Mouse (Mus musculus): ENCODE measurements around the gene Vti1a. TPM values are rescaled to one million over a fixed set of nuclear protein-coding genes. Genes with fewer than 3 reads are reported as not detected.

The Vti1a gene
- polyA plus RNA-seq, 1 experiment, result 35.0 TPM

DNA sequence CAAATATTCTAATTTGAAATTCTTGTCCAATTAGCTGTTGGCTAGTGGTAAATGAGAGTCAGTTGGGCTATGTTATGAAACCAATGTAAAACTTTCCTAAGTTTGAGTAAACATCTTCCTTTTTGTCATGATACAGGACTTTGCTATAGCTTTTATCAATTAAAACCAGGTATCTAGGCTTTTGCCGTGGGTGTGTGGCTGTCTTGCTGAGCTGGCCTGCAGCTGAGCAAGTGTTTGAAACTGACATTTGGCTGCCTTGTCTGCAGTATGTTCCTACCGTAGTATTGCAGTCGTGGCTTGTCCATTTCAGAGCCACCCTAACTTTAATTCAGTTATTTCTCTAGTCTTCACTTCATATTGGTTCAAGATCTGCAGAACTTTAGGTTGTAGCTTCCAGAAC, 32.1 kb downstream of the Vti1a start:
- H3K27ac ChIP-seq (ENCODE audit: insufficient read depth, low read length), result no peak overlapping the region
- DNase-seq, result no peak
- no peaks in the 10 kb centered on the region for H3K27me3 ChIP-seq (ENCODE audit: control insufficient read depth, insufficient read depth, low read length)
- no peak for TF ChIP-seq POLR2A (IDR thresholded peaks at IDR 0.05; ENCODE audit: borderline replicate concordance, insufficient read depth, low read length)
- TF ChIP-seq CTCF (IDR thresholded peaks at IDR 0.05; ENCODE audit: borderline replicate concordance, insufficient read depth, low read depth, low read length), result no peak
- no peak overlapping the region for H3K4me3 ChIP-seq (replicated peaks; ENCODE audit: insufficient read depth, low read depth, low read length)
- no peaks in the 10 kb centered on the region for H3K4me1 ChIP-seq (ENCODE audit: control insufficient read depth, insufficient read depth, low read length)
- WGBS, result 79% methylated on average over 3 of the region's 3 CpGs

DNA sequence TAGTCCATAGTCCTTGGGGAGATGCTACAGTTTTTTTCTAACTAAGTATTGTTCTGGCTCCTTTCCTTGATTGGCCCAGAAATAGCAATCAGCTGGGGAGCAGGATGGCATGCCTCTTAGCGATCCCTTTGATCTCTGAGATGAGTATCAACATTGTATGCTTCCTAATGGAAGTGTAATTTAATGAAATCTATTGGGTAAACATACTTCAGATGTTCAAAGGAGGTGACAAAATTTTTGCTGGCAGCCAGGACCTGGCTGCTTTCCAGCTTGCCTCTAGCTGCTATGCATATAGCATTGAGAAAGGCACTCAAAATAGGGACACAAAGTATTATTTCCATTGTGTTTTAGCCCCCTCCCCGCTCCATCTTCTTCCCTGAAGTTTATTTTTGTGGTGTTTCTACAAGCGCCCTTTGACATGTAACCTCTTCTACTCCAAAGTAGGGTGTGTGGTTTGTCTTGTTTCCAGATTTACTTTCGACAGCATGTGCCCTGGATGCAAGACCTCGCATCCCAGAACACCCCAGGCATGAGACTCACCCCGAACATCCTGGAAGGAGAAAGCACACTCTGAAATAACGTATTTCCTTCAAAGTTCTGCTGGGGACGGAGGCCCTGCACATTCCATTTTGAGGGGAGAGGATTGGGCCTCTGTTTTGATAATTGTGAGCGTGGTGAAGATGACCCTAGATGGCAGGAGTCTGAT, 34.7 kb downstream of the Vti1a start:
- DNase-seq, result no peak
- Histone ChIP-seq H3K27ac (ENCODE audit: insufficient read depth, low read length) (no peak overlapping the region), H3K4me1 (ENCODE audit: control insufficient read depth, insufficient read depth, low read length) (no peaks in the 10 kb centered on the region), H3K27me3 (ENCODE audit: control insufficient read depth, insufficient read depth, low read length) (no peaks in the 10 kb centered on the region), H3K4me3 (replicated peaks; ENCODE audit: insufficient read depth, low read depth, low read length) (no peak overlapping the region)
- TF ChIP-seq CTCF (IDR thresholded peaks at IDR 0.05; ENCODE audit: borderline replicate concordance, insufficient read depth, low read depth, low read length) (no peak), POLR2A (IDR thresholded peaks at IDR 0.05; ENCODE audit: borderline replicate concordance, insufficient read depth, low read length) (no peak)
- WGBS, result 71% methylated on average over 9 of the region's 9 CpGs

DNA sequence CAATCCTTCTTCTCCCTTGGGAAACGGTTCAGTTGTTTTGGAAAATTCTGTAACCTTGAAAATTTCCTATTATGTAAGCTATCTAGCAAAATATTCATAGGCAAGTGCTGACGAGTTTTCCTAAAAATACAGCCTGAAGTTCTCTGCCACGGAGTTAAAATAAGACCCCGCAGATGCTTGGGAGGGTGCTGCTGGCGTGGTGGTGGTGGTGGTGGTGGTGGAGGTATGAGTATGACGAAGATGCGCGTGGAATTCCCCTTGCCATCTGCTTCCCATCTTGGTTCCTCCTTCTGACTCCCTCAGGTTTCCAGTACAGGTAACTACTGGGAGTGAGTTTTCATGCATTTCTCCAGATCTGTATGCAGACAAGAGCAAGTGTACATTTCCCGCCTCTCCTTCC, 46.5 kb downstream of the Vti1a start:
- no peaks in the 10 kb centered on the region for H3K27me3 ChIP-seq (ENCODE audit: control insufficient read depth, insufficient read depth, low read length)
- 93% methylated on average over 9 of the region's 9 CpGs for WGBS
- H3K4me1 ChIP-seq (ENCODE audit: control insufficient read depth, insufficient read depth, low read length), result no peaks in the 10 kb centered on the region
- no peak for TF ChIP-seq POLR2A (IDR thresholded peaks at IDR 0.05; ENCODE audit: borderline replicate concordance, insufficient read depth, low read length)
- no peak for TF ChIP-seq CTCF (IDR thresholded peaks at IDR 0.05; ENCODE audit: borderline replicate concordance, insufficient read depth, low read depth, low read length)
- H3K4me3 ChIP-seq (replicated peaks; ENCODE audit: insufficient read depth, low read depth, low read length), result no peak overlapping the region
- no peak overlapping the region for H3K27ac ChIP-seq (ENCODE audit: insufficient read depth, low read length)
- DNase-seq, result no peak

DNA sequence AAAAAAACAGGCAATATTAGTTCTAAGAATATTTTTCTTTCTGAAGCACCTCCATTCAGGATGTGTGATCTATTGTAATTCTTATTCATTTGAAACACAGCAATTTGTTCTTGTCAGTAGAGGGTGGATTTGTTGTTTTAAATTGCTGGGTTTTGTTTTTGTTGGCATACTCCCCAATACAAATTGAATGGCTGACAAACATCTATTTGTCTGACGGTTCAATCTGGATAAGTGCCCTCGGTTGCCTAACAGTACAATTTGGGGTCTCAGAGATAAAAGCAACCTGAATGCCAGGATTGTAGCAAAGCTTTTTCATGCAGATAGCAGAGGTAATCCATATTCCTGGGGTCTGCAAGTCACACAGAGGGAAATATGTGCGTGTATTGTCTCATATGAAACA, 53.6 kb downstream of the Vti1a start:
- TF ChIP-seq POLR2A (IDR thresholded peaks at IDR 0.05; ENCODE audit: borderline replicate concordance, insufficient read depth, low read length), result no peak
- no peak for TF ChIP-seq CTCF (IDR thresholded peaks at IDR 0.05; ENCODE audit: borderline replicate concordance, insufficient read depth, low read depth, low read length)
- H3K27me3 ChIP-seq (ENCODE audit: control insufficient read depth, insufficient read depth, low read length), result no peaks in the 10 kb centered on the region
- no peak overlapping the region for H3K27ac ChIP-seq (ENCODE audit: insufficient read depth, low read length)
- no peak for DNase-seq
- WGBS, result 43% methylated on average over 3 of the region's 3 CpGs
- H3K4me3 ChIP-seq (replicated peaks; ENCODE audit: insufficient read depth, low read depth, low read length), result no peak overlapping the region
- H3K4me1 ChIP-seq (ENCODE audit: control insufficient read depth, insufficient read depth, low read length), result no peaks in the 10 kb centered on the region

DNA sequence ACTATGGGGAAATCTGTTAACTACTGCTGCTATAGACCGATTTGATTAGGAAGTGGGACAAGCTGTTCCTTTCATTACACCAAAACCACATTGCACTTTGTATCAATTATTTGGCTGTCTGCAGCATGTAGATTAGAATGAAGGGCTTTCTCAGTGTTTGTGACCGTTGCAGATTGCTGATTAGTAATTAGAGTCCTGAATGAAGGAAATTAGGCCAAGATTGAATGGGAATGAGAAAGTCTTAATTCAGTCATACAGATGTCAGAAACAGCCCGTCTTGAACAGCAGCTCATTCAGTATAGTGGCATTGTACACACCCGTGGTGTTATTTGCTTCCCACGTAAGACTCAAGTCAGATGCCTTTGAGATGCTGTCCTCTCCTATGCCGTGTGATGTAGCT, 60.2 kb downstream of the Vti1a start:
- H3K4me3 ChIP-seq (replicated peaks; ENCODE audit: insufficient read depth, low read depth, low read length), result no peak overlapping the region
- 87% methylated on average over 6 of the region's 6 CpGs for WGBS
- no peaks in the 10 kb centered on the region for H3K4me1 ChIP-seq (ENCODE audit: control insufficient read depth, insufficient read depth, low read length)
- no peaks in the 10 kb centered on the region for H3K27me3 ChIP-seq (ENCODE audit: control insufficient read depth, insufficient read depth, low read length)
- H3K27ac ChIP-seq (ENCODE audit: insufficient read depth, low read length), result no peak overlapping the region
- TF ChIP-seq POLR2A (IDR thresholded peaks at IDR 0.05; ENCODE audit: borderline replicate concordance, insufficient read depth, low read length), result no peak
- no peak for TF ChIP-seq CTCF (IDR thresholded peaks at IDR 0.05; ENCODE audit: borderline replicate concordance, insufficient read depth, low read depth, low read length)
- no peak for DNase-seq

DNA sequence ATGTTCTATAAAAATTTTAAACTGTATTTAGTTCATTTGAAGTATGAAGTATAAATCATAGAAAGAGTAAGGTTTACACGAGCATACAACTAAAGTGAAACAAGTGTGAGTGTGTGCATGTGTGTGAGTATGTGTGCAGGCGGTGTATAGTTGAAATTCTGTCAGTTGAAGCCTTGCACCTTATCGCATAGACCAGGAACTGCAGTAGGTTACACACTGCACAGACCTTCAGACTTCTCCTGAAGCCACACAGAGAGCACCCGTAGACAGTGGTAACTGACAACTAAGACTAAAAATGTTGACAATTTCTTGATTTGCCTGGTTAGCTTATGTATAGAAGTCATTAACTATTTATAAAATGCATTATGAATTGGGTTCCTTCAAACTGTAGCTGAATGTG, 61.4 kb downstream of the Vti1a start:
- DNase-seq, result no peak
- Histone ChIP-seq H3K27me3 (ENCODE audit: control insufficient read depth, insufficient read depth, low read length) (no peaks in the 10 kb centered on the region), H3K27ac (ENCODE audit: insufficient read depth, low read length) (no peak overlapping the region), H3K4me3 (replicated peaks; ENCODE audit: insufficient read depth, low read depth, low read length) (no peak overlapping the region), H3K4me1 (ENCODE audit: control insufficient read depth, insufficient read depth, low read length) (no peaks in the 10 kb centered on the region)
- TF ChIP-seq CTCF (IDR thresholded peaks at IDR 0.05; ENCODE audit: borderline replicate concordance, insufficient read depth, low read depth, low read length), result no peak
- TF ChIP-seq POLR2A (IDR thresholded peaks at IDR 0.05; ENCODE audit: borderline replicate concordance, insufficient read depth, low read length), result no peak
- 97% methylated on average over 4 of the region's 4 CpGs for WGBS

DNA sequence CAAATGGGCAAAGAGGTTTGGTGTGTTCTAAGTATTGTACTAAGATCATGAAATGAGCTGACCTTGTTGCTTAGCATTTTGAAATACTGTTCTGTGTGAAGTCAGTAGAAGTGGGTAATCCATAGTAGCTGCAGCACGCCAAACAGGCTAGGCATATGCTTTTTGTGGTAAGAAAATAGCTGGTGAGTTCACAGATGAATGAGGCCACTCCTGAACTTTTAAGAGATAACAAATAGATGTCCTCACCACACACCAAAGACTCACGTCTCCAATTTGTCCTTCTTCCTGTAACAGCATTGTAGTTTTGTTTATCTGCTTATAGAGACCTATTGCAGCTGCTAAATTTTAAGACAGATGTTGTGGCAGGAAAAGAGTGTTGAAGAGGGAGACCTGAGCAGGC, 62.8 kb downstream of the Vti1a start:
- no peak overlapping the region for H3K4me3 ChIP-seq (replicated peaks; ENCODE audit: insufficient read depth, low read depth, low read length)
- H3K27me3 ChIP-seq (ENCODE audit: control insufficient read depth, insufficient read depth, low read length), result no peaks in the 10 kb centered on the region
- 95% methylated on average over 2 of the region's 2 CpGs for WGBS
- TF ChIP-seq CTCF (IDR thresholded peaks at IDR 0.05; ENCODE audit: borderline replicate concordance, insufficient read depth, low read depth, low read length), result no peak
- no peak for TF ChIP-seq POLR2A (IDR thresholded peaks at IDR 0.05; ENCODE audit: borderline replicate concordance, insufficient read depth, low read length)
- no peaks in the 10 kb centered on the region for H3K4me1 ChIP-seq (ENCODE audit: control insufficient read depth, insufficient read depth, low read length)
- DNase-seq, result no peak
- no peak overlapping the region for H3K27ac ChIP-seq (ENCODE audit: insufficient read depth, low read length)

DNA sequence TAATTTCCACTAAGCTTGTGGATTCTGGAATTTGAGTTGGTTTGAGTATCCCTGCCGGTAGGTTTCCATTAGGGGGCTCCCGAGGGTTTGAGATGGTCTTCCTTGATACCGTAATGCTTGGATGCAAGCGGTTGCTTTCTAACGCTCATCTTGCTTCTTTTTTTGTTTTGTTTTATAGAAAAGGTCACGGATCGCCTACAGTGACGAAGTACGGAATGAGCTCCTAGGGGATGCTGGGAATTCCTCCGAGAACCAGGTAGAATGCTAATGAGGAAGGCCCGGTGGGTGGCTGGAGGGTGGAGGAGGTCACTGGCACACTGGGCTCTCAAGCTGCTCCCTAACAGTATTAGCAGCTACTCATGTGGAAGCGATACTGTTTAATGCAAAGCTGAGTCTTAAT, 64.7 kb downstream of the Vti1a start:
- no peak for DNase-seq
- H3K4me3 ChIP-seq (replicated peaks; ENCODE audit: insufficient read depth, low read depth, low read length), result peak overlapping the region; percentile 7
- TF ChIP-seq POLR2A (IDR thresholded peaks at IDR 0.05; ENCODE audit: borderline replicate concordance, insufficient read depth, low read length), result no peak
- TF ChIP-seq CTCF (IDR thresholded peaks at IDR 0.05; ENCODE audit: borderline replicate concordance, insufficient read depth, low read depth, low read length), result no peak
- no peaks in the 10 kb centered on the region for H3K27me3 ChIP-seq (ENCODE audit: control insufficient read depth, insufficient read depth, low read length)
- 35% methylated on average over 12 of the region's 12 CpGs for WGBS
- no peak overlapping the region for H3K27ac ChIP-seq (ENCODE audit: insufficient read depth, low read length)
- H3K4me1 ChIP-seq (ENCODE audit: control insufficient read depth, insufficient read depth, low read length), result no peaks in the 10 kb centered on the region
